Mouse (Mus musculus) stomach, postnatal 0 days (tissue): ENCODE data around the gene Il17re.

Experiments used
- CTCF ChIP-seq: IDR thresholded peaks from 2 replicates; pipeline ENCODE4 v1.5.1; 2016; ENCODE audit warnings: antibody characterized with exemption, low read depth, mild to moderate bottlenecking, moderate library complexity
- EP300 ChIP-seq: optimal IDR thresholded peaks from 2 replicates; pipeline ENCODE3; 2016; ENCODE audit warnings: antibody characterized with exemption

DNA sequence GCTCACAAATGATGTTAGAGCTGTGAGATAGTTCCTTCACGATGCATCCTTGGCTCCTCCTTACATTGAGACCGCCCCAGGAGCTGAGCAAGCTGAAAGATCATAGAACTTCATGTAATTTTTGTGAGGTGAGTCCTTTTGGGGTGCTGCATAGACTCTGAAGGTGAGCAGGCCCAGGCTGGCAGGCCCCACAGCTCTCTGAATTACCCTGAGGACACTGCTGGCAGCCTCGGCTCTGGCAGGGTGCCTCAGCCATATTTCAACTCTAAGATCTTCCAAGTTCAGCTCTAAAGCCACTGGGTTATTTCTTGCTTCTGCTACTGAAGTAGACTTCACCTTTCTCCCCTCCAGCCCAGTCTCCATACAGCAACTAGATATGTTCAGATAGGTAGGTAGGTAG, 17.6 kb upstream of the Il17re start:
- TF ChIP-seq EP300, result no peak
- TF ChIP-seq CTCF, result no peak
